Mouse (Mus musculus) adrenal gland, adult 18-20 months (tissue): ENCODE data around the gene Gm39566. TPM values are rescaled to one million over a fixed set of nuclear protein-coding genes. Genes with fewer than 3 reads are reported as not detected.
A peak's percentile ranks its signal among the peaks of the same experiment; 100 is the strongest.

ENCODE experiments used
- DNase-seq, 2 experiments: peaks; one replicate each; pipeline ENCODE4 v3.0.0; 2021 to 2022; ENCODE audit warnings: low spot score in 2 of 2
- total RNA-seq, 2 experiments: library from RNA; stranded (reverse); gene quantifications; 1 replicate in 1 of 2; 2 replicates in 1 of 2; pipeline ENCODE4 v1.2.3; 2021

Gm39566 gene
- total RNA-seq, 2 experiments from 2014 or later: not detected

GRCm38 (mm10) chr11:69765221-69766125 lies 49.6 kb downstream of the Gm39566 start, which contains the start of gene Zbtb4:
Gene Zbtb4 (plus strand): TSS chr11:69765912.
- peak; percentile 44 to 55 for DNase-seq

- no peak for DNase-seq
Measured at GRCm38 (mm10) chr11:69763551-69763950, 51.5 kb downstream of the Gm39566 start.

GRCm38 (mm10) chr11:69761868-69762267 lies 53.2 kb downstream of the Gm39566 start, which contains the start of gene Slc35g3:
Gene Slc35g3 (minus strand): TSS chr11:69761968.
- DNase-seq: no peak

Other genes starting within 250 kb of the Gm39566 start
- gene Wrap53, start 235.0 kb downstream of the Gm39566 start, total RNA-seq: 10 to 100 TPM in 1 of 2 experiments, 1 to 10 TPM in 1; 9.6 to 10.9 TPM
- 10 to 100 TPM; 48.4 to 53.4 TPM for gene Trp53, start 234.9 kb downstream of the Gm39566 start, total RNA-seq
- gene Atp1b2, start 209.4 kb downstream of the Gm39566 start, total RNA-seq: 10 to 100 TPM; 32.8 to 39.8 TPM
- not detected for gene Shbg, start 197.4 kb downstream of the Gm39566 start, total RNA-seq
- 1 to 10 TPM; 5.9 to 6.5 TPM for gene Sat2, start 193.3 kb downstream of the Gm39566 start, total RNA-seq
- gene Fxr2, start 182.3 kb downstream of the Gm39566 start, total RNA-seq: 10 to 100 TPM; 83.5 to 90.2 TPM
- not detected for gene Sox15, start 160.0 kb downstream of the Gm39566 start, total RNA-seq
- gene Mpdu1, start 152.7 kb downstream of the Gm39566 start, total RNA-seq: 100 to 1,000 TPM in 1 of 2 experiments, 10 to 100 TPM in 1; 95.7 to 117 TPM
- 10 to 100 TPM; 20.5 to 36.7 TPM for gene Cd68, start 149.1 kb downstream of the Gm39566 start, total RNA-seq
- 100 to 1,000 TPM; 584 to 655 TPM for gene Eif4a1, start 142.9 kb downstream of the Gm39566 start, total RNA-seq
- gene Senp3, start 133.2 kb downstream of the Gm39566 start, total RNA-seq: 10 to 100 TPM; 69.0 to 79.8 TPM
- 1 to 10 TPM; 2.8 to 5.3 TPM for gene Tnfsf13, start 129.5 kb downstream of the Gm39566 start, total RNA-seq
- 10 to 100 TPM; 23.7 to 26.2 TPM for gene Tnfsf12, start 119.4 kb downstream of the Gm39566 start, total RNA-seq
- gene Tnfsfm13, start 119.2 kb downstream of the Gm39566 start, total RNA-seq: 1 to 10 TPM; 3.6 to 4.9 TPM
- 10 to 100 TPM; 55.4 to 79.7 TPM for gene Polr2a, start 56.7 kb downstream of the Gm39566 start, total RNA-seq
- gene Slc35g3, start 53.3 kb downstream of the Gm39566 start, total RNA-seq: not detected
- gene Zbtb4, start 49.4 kb downstream of the Gm39566 start, total RNA-seq: 10 to 100 TPM; 48.2 to 71.4 TPM
- gene Chrnb1, start 19.4 kb downstream of the Gm39566 start, total RNA-seq: 1 to 10 TPM; 1.3 to 3.9 TPM
- 10 to 100 TPM in 1 of 2 experiments, 1 to 10 TPM in 1; 3.0 to 13.0 TPM for gene Fgf11, start 13.4 kb downstream of the Gm39566 start, total RNA-seq
- gene Tmem102, start 9.7 kb downstream of the Gm39566 start, total RNA-seq: under 1 TPM; 0.36 to 0.51 TPM
- not detected for gene Spem2, start 3.2 kb upstream of the Gm39566 start, total RNA-seq
- gene Spem1, start 6.9 kb upstream of the Gm39566 start, total RNA-seq: not detected
- 10 to 100 TPM; 19.7 to 24.9 TPM for gene Nlgn2, start 22.5 kb upstream of the Gm39566 start, total RNA-seq
- 100 to 1,000 TPM; 145 TPM for gene Tmem256, start 23.2 kb upstream of the Gm39566 start, total RNA-seq
- 10 to 100 TPM; 38.2 to 46.2 TPM for gene Plscr3, start 31.1 kb upstream of the Gm39566 start, total RNA-seq
- gene Tnk1, start 43.4 kb upstream of the Gm39566 start, total RNA-seq: under 1 TPM in 1 of 2 experiments, not detected in 1; 0.38 TPM
- not detected for gene Tmem95, start 62.7 kb upstream of the Gm39566 start, total RNA-seq
- 1 to 10 TPM; 3.6 to 6.0 TPM for gene Kctd11, start 66.1 kb upstream of the Gm39566 start, total RNA-seq
- 1 to 10 TPM in 1 of 2 experiments, under 1 TPM in 1; 0.43 to 1.5 TPM for gene Acap1, start 80.2 kb upstream of the Gm39566 start, total RNA-seq
- under 1 TPM; 0.29 to 0.86 TPM for gene 2810408A11Rik, start 85.7 kb upstream of the Gm39566 start, total RNA-seq
- gene Neurl4, start 85.8 kb upstream of the Gm39566 start, total RNA-seq: 10 to 100 TPM; 48.5 to 53.9 TPM
- 10 to 100 TPM; 47.3 to 52.4 TPM for gene Gps2, start 98.6 kb upstream of the Gm39566 start, total RNA-seq
- gene Eif5a, start 106.7 kb upstream of the Gm39566 start, total RNA-seq: 100 to 1,000 TPM; 579 to 673 TPM
- gene Ybx2, start 120.5 kb upstream of the Gm39566 start, total RNA-seq: 10 to 100 TPM; 14.2 to 32.6 TPM
- 100 to 1,000 TPM in 1 of 2 experiments, 10 to 100 TPM in 1; 70.7 to 200 TPM for gene Slc2a4, start 132.9 kb upstream of the Gm39566 start, total RNA-seq
- gene Cldn7, start 149.5 kb upstream of the Gm39566 start, total RNA-seq: under 1 TPM in 1 of 2 experiments, not detected in 1; 0.66 TPM
- gene Ctdnep1, start 165.9 kb upstream of the Gm39566 start, total RNA-seq: 100 to 1,000 TPM; 114 to 123 TPM
- gene Elp5, start 167.2 kb upstream of the Gm39566 start, total RNA-seq: 10 to 100 TPM; 62.7 to 81.3 TPM
- 100 to 1,000 TPM; 436 to 473 TPM for gene Gabarap, start 175.8 kb upstream of the Gm39566 start, total RNA-seq
- gene Phf23, start 180.5 kb upstream of the Gm39566 start, total RNA-seq: 10 to 100 TPM; 51.5 to 57.5 TPM
- gene Dvl2, start 185.3 kb upstream of the Gm39566 start, total RNA-seq: 10 to 100 TPM; 13.8 to 14.9 TPM
- 1,000 to 10,000 TPM in 1 of 2 experiments, 100 to 1,000 TPM in 1; 522 to 1,041 TPM for gene Acadvl, start 200.1 kb upstream of the Gm39566 start, total RNA-seq
- gene Dlg4, start 201.6 kb upstream of the Gm39566 start, total RNA-seq: 10 to 100 TPM; 24.6 to 33.0 TPM
- gene Asgr1, start 238.8 kb upstream of the Gm39566 start, total RNA-seq: under 1 TPM in 1 of 2 experiments, not detected in 1; 0.50 TPM